Mouse (Mus musculus): Measurements from ENCODE around the gene Zbtb45. TPM values are rescaled to one million over a fixed set of nuclear protein-coding genes. Genes with fewer than 3 reads are reported as not detected.
A peak's percentile ranks its signal among the peaks of the same experiment; 100 is the strongest.

Gene Zbtb45
- total and polyA plus RNA-seq, 2 experiments from 2014 or later = 29.3 to 32.8 TPM

- 90% methylated on average over 1 of the region's 1 CpGs for WGBS
- Histone ChIP-seq H3K4me3 (ENCODE audit: low read depth, low read length) (no peak overlapping the region), H3K36me3 (ENCODE audit: insufficient read depth) (peaks cover 18% of the 10 kb centered on the region), H3K9me3 (ENCODE audit: low read length) (no peaks in the 10 kb centered on the region), H3K27me3 (ENCODE audit: insufficient read depth, low read length) (0 out of 2 replicates have a peak, but pooled peaks cover 4% of the 10 kb centered on the region), H3K4me1 (ENCODE audit: insufficient read depth) (peaks cover 11% of the 10 kb centered on the region), H3K9ac (peak overlapping the region; percentile 94), H3K27ac (ENCODE audit: low read depth, low read length) (peak overlapping the region; percentile 99; the same call in 1 of the 2 replicates), H3K4me2 (ENCODE audit: low read depth) (peak overlapping the region; percentile 75)
- ATAC-seq (no peak), DNase-seq (no peak)
- no peak for TF ChIP-seq CTCF (IDR thresholded peaks at IDR 0.05; ENCODE audit: low read depth)
These were observed 29.3 kb upstream of the Zbtb45 start for GRCm38 (mm10) chr7:13039181-13039580.

GRCm38 (mm10) chr7:13038621-13039169 lies 28.9 kb upstream of the Zbtb45 start:
- Histone ChIP-seq H3K9ac (peak overlapping the region; percentile 94), H3K27me3 (ENCODE audit: insufficient read depth, low read length) (0 out of 2 replicates have a peak, but pooled peaks cover 4% of the 10 kb centered on the region), H3K9me3 (ENCODE audit: low read length) (no peaks in the 10 kb centered on the region), H3K36me3 (ENCODE audit: insufficient read depth) (peaks cover 18% of the 10 kb centered on the region), H3K4me2 (ENCODE audit: low read depth) (peak overlapping the region; percentile 75), H3K27ac (ENCODE audit: low read depth, low read length) (peak overlapping the region; percentile 99), H3K4me3 (ENCODE audit: low read depth, low read length) (peak overlapping the region; percentile 90), H3K4me1 (ENCODE audit: insufficient read depth) (peaks cover 16% of the 10 kb centered on the region)
- DNase-seq (no peak), ATAC-seq (no peak)
- no peak for TF ChIP-seq CTCF (IDR thresholded peaks at IDR 0.05; ENCODE audit: low read depth)
- 21% methylated on average over 15 of the region's 15 CpGs for WGBS

- Histone ChIP-seq H3K27ac (ENCODE audit: low read depth, low read length) (peak within 1 kb of the TSS; percentile 99), H3K4me1 (ENCODE audit: insufficient read depth) (peaks cover 21% of the 10 kb centered on the region), H3K9ac (peak within 1 kb of the TSS; percentile 94), H3K4me2 (ENCODE audit: low read depth) (peak within 1 kb of the TSS; percentile 75), H3K27me3 (ENCODE audit: insufficient read depth, low read length) (0 out of 2 replicates have a peak, but pooled peaks cover 4% of the 10 kb centered on the region), H3K9me3 (ENCODE audit: low read length) (no peaks in the 10 kb centered on the region), H3K36me3 (ENCODE audit: insufficient read depth) (peaks cover 21% of the 10 kb centered on the region), H3K4me3 (ENCODE audit: low read depth, low read length) (peak within 1 kb of the TSS; percentile 90)
- no peak; the same call in 1 of the 2 replicates for TF ChIP-seq CTCF (IDR thresholded peaks at IDR 0.05; ENCODE audit: low read depth)
- DNase-seq (peak; percentile 100), ATAC-seq (peak; percentile 91)
- WGBS = under 1% methylated on average over 64 of the region's 65 CpGs
These were observed 28.2 kb upstream of the Zbtb45 start, which contains the start of gene Ube2m for GRCm38 (mm10) chr7:13037901-13038555. TSS of gene Ube2m (minus strand) at chr7:13038275.

GRCm38 (mm10) chr7:13037366-13037765 lies 27.5 kb upstream of the Zbtb45 start:
- Histone ChIP-seq H3K36me3 (ENCODE audit: insufficient read depth) (peaks cover 27% of the 10 kb centered on the region), H3K27ac (ENCODE audit: low read depth, low read length) (peak overlapping the region; percentile 99), H3K4me2 (ENCODE audit: low read depth) (peak overlapping the region; percentile 75), H3K4me1 (ENCODE audit: insufficient read depth) (peaks cover 21% of the 10 kb centered on the region), H3K4me3 (ENCODE audit: low read depth, low read length) (peak overlapping the region; percentile 90), H3K9ac (peak overlapping the region; percentile 94), H3K27me3 (ENCODE audit: insufficient read depth, low read length) (no peaks in the 10 kb centered on the region), H3K9me3 (ENCODE audit: low read length) (no peaks in the 10 kb centered on the region)
- ATAC-seq (no peak), DNase-seq (no peak)
- under 1% methylated on average over 31 of the region's 33 CpGs for WGBS
- no peak for TF ChIP-seq CTCF (IDR thresholded peaks at IDR 0.05; ENCODE audit: low read depth)

- ATAC-seq = no peak
- Histone ChIP-seq H3K9ac (peak overlapping the region; percentile 94), H3K4me1 (ENCODE audit: insufficient read depth) (peaks cover 21% of the 10 kb centered on the region), H3K27me3 (ENCODE audit: insufficient read depth, low read length) (no peaks in the 10 kb centered on the region), H3K4me3 (ENCODE audit: low read depth, low read length) (peak overlapping the region; percentile 90), H3K9me3 (ENCODE audit: low read length) (no peaks in the 10 kb centered on the region), H3K4me2 (ENCODE audit: low read depth) (peak overlapping the region; percentile 75), H3K27ac (ENCODE audit: low read depth, low read length) (no peak overlapping the region; the same call in 1 of the 2 replicates), H3K36me3 (ENCODE audit: insufficient read depth) (peaks cover 32% of the 10 kb centered on the region)
- TF ChIP-seq CTCF (IDR thresholded peaks at IDR 0.05; ENCODE audit: low read depth) = no peak
- DNase-seq = no peak
- 57% methylated on average over 4 of the region's 4 CpGs for WGBS
These were observed 27.0 kb upstream of the Zbtb45 start for GRCm38 (mm10) chr7:13036806-13037205.

GRCm38 (mm10) chr7:13035211-13035855 lies 25.5 kb upstream of the Zbtb45 start:
- H3K9me3 ChIP-seq (ENCODE audit: low read length) = no peaks in the 10 kb centered on the region
- peak overlapping the region; percentile 90 for H3K4me2 ChIP-seq (ENCODE audit: low read depth)
- peaks cover 46% of the 10 kb centered on the region for H3K36me3 ChIP-seq (ENCODE audit: insufficient read depth)
- no peak overlapping the region for H3K9ac ChIP-seq
- ATAC-seq (no peak), DNase-seq (no peak)
- H3K27me3 ChIP-seq (ENCODE audit: insufficient read depth, low read length) = no peaks in the 10 kb centered on the region
- no peak overlapping the region for H3K4me3 ChIP-seq (ENCODE audit: low read depth, low read length)
- no peak; the same call in 1 of the 2 replicates for TF ChIP-seq CTCF (IDR thresholded peaks at IDR 0.05; ENCODE audit: low read depth)
- H3K27ac ChIP-seq (ENCODE audit: low read depth, low read length) = peak overlapping the region; percentile 64
- 81% methylated on average over 17 of the region's 17 CpGs for WGBS
- peaks cover 21% of the 10 kb centered on the region for H3K4me1 ChIP-seq (ENCODE audit: insufficient read depth)

Data from forebrain, postnatal 0 days (tissue).